Mouse (Mus musculus) ES-E14 (cell line): ENCODE results near the gene Fbxo44.

Experiments
- CHD2 ChIP-seq: IDR thresholded peaks from 2 replicates; pipeline ENCODE4 v1.6.1; 2014; ENCODE audit warnings: mild to moderate bottlenecking, low read depth, low read length, inconsistent platforms
- MAFK ChIP-seq: IDR thresholded peaks from 2 replicates; pipeline ENCODE4 v1.6.1; 2014; ENCODE audit warnings: mild to moderate bottlenecking, low read depth, low read length, inconsistent platforms; ENCODE audit not compliant: insufficient read depth
- ZC3H11A ChIP-seq: IDR thresholded peaks from 2 replicates; pipeline ENCODE4 v1.6.1; 2012; ENCODE audit warnings: low read depth, mild to moderate bottlenecking, inconsistent platforms, low read length, borderline replicate concordance
- ZNF384 ChIP-seq: IDR thresholded peaks from 2 replicates; pipeline ENCODE4 v1.6.1; 2012; ENCODE audit warnings: low read depth, low read length, inconsistent platforms

DNA sequence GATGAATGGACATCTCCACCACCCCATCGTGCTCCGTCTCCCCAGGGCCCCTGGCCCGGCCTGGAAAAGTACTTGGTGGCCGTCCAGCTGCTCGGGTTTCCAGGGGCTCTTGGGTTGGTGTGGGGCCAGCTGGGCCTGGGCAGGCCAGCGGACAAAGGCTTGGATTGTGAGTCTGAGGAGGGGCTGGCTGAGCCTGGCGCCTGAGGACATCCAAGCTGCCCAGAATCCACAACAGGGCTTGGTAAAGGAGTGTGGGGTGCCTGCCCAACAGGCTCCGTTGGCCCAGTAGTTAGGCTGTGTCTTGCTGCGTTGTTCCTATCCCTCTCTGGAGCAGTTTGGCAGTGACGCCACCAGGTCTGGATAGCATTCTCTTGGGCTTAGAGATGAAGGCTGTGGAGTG, 6.1 kb upstream of the Fbxo44 start:
- no peak for TF ChIP-seq ZNF384
- no peak for TF ChIP-seq CHD2
- no peak for TF ChIP-seq MAFK
- no peak for TF ChIP-seq ZC3H11A
